Mouse (Mus musculus): ENCODE measurements around the gene Ctnnbl1.

- TF ChIP-seq POLR2A (IDR thresholded peaks at IDR 0.05; ENCODE audit: borderline replicate concordance, extremely low read depth, insufficient read depth, insufficient read length, poor library complexity, severe bottlenecking) (no peak), CTCF (IDR thresholded peaks at IDR 0.05; ENCODE audit: borderline replicate concordance, extremely low read depth, insufficient read depth, insufficient read length) (no peak)
Observed at GRCm38 (mm10) chr2:157830620-157831354, 93.6 kb downstream of the Ctnnbl1 start.
